Mouse (Mus musculus): ENCODE results near the gene Bcr. TPM values are rescaled to one million over a fixed set of nuclear protein-coding genes. Genes with fewer than 3 reads are reported as not detected.

Bcr gene
- polyA plus RNA-seq, 1 experiment from 2014 or later: 11.1 TPM

DNA sequence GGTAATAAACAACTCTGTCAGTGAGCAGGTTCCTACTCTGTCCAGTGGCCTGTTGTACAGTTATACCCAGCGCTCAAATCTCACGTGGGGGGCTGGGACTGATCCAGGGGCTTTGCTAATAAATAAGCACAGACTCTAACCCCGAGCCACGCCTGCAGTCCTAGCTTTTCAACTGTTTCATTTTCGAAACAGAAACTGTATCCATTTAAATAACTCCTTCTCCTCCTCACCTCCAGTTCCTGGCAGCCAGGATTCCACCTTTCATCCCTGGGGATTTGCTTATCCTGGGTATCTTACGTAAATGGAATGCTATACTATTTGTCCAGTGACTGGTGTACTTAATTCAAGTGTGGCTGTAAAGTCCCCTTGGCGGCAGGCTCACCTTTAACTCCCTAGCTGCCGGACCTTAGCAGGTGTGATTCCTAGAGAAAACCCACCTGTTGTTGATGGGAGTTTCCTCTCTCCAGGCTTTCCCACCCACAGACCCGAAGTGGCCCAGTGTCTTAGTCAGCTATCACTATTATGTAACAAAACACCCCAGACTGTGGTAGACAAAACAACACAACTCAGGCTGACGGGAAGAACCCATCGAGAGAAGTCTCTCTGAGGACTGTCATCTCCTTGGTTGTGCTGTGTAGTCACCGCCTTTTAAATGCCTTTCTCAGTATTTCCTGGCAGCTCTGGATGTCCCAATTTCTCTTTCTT lies 8.4 kb downstream of the Bcr start:
- DNase-seq (ENCODE audit: low spot score) (no peak), ATAC-seq (ENCODE audit: insufficient read depth, low FRiP score, low TSS enrichment) (no peak)
- Histone ChIP-seq H3K27ac (ENCODE audit: low read depth, low read length) (no peak overlapping the region), H3K4me1 (ENCODE audit: control insufficient read depth, insufficient read depth, low read length) (peaks cover 6% of the 10 kb centered on the region; the same call in 1 of the 2 replicates), H3K4me2 (ENCODE audit: low read depth) (no peak overlapping the region), H3K9ac (ENCODE audit: low read length) (no peak overlapping the region), H3K9me3 (ENCODE audit: control insufficient read depth, low read length) (no peaks in the 10 kb centered on the region), H3K36me3 (ENCODE audit: control insufficient read depth, insufficient read depth, low read length) (no peaks in the 10 kb centered on the region), H3K4me3 (ENCODE audit: low read depth, low read length) (no peak overlapping the region), H3K27me3 (ENCODE audit: control insufficient read depth, insufficient read depth, low read length) (no peaks in the 10 kb centered on the region)
- WGBS: 61% methylated on average over 12 of the region's 12 CpGs

GRCm38 (mm10) chr10:75070281-75070976 lies 10.0 kb downstream of the Bcr start:
- no peak overlapping the region for H3K4me3 ChIP-seq (ENCODE audit: low read depth, low read length)
- no peak overlapping the region for H3K4me2 ChIP-seq (ENCODE audit: low read depth)
- WGBS: 58% methylated on average over 11 of the region's 11 CpGs
- H3K27me3 ChIP-seq (ENCODE audit: control insufficient read depth, insufficient read depth, low read length): no peaks in the 10 kb centered on the region
- no peak overlapping the region for H3K27ac ChIP-seq (ENCODE audit: low read depth, low read length)
- no peak for ATAC-seq (ENCODE audit: insufficient read depth, low FRiP score, low TSS enrichment)
- DNase-seq (ENCODE audit: low spot score): no peak
- 0 out of 2 replicates have a peak, but pooled peaks cover 4% of the 10 kb centered on the region for H3K4me1 ChIP-seq (ENCODE audit: control insufficient read depth, insufficient read depth, low read length)
- no peak overlapping the region for H3K9ac ChIP-seq (ENCODE audit: low read length)
- no peaks in the 10 kb centered on the region for H3K9me3 ChIP-seq (ENCODE audit: control insufficient read depth, low read length)
- no peaks in the 10 kb centered on the region for H3K36me3 ChIP-seq (ENCODE audit: control insufficient read depth, insufficient read depth, low read length)

GRCm38 (mm10) chr10:75075665-75076064 lies 15.3 kb downstream of the Bcr start:
- WGBS: 74% methylated on average over 5 of the region's 5 CpGs
- H3K27ac ChIP-seq (ENCODE audit: low read depth, low read length): no peak overlapping the region
- no peaks in the 10 kb centered on the region for H3K9me3 ChIP-seq (ENCODE audit: control insufficient read depth, low read length)
- DNase-seq (ENCODE audit: low spot score) (no peak), ATAC-seq (ENCODE audit: insufficient read depth, low FRiP score, low TSS enrichment) (no peak)
- H3K4me3 ChIP-seq (ENCODE audit: low read depth, low read length): no peak overlapping the region
- H3K9ac ChIP-seq (ENCODE audit: low read length): no peak overlapping the region
- no peak overlapping the region for H3K4me2 ChIP-seq (ENCODE audit: low read depth)
- H3K4me1 ChIP-seq (ENCODE audit: control insufficient read depth, insufficient read depth, low read length): 0 out of 2 replicates have a peak, but pooled peaks cover 8% of the 10 kb centered on the region
- no peaks in the 10 kb centered on the region for H3K27me3 ChIP-seq (ENCODE audit: control insufficient read depth, insufficient read depth, low read length)
- H3K36me3 ChIP-seq (ENCODE audit: control insufficient read depth, insufficient read depth, low read length): no peaks in the 10 kb centered on the region

DNA sequence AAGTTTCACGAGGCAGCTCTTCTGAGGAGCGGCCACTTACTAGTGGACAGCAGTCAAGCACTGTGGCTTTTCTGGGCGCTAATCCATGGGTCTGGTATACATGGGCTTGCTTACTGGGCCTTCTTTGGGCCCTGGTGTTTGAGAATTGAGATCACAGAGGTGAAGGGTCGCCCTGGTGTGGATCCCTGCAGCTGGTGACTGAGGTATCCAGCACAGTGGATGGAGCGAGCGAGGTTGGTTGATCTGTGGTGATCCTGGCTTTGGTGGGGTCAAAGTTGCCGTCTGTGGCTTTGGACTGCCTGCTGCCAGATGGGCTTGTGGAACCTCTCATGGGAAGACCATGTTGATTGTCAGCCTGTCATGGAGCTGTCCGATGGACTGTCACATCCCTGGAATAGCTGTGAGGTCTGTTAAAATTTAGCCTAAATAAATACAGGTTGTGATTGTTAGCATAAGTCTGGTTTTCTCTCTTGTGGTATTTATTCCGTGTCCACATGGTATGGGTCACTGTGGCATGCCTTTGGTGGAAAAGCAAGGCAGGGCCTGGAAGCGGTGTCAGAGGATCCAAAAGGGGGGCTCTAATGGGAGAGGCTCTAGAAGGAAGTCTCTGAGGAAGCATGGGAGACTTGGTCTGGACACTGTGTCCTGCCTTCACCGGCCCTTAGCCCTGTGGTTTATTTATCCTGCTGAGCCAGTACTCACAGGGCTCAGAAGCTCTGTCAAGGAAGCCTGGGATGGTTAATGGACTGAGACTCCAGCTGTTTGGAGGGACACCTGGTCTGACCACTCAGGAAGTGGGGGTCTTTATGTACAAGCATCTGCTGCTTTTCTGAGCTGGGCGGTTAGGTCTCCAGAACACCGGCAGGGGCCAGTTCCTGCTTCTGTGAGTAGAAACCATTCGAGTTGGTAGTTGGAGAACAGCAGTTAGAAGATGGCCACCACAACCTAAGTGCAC lies 18.1 kb downstream of the Bcr start:
- no peak for ATAC-seq (ENCODE audit: insufficient read depth, low FRiP score, low TSS enrichment)
- H3K9me3 ChIP-seq (ENCODE audit: control insufficient read depth, low read length): no peaks in the 10 kb centered on the region
- no peaks in the 10 kb centered on the region for H3K36me3 ChIP-seq (ENCODE audit: control insufficient read depth, insufficient read depth, low read length)
- 78% methylated on average over 14 of the region's 14 CpGs for WGBS
- H3K4me2 ChIP-seq (ENCODE audit: low read depth): no peak overlapping the region
- H3K4me1 ChIP-seq (ENCODE audit: control insufficient read depth, insufficient read depth, low read length): 0 out of 2 replicates have a peak, but pooled peaks cover 6% of the 10 kb centered on the region
- no peak for DNase-seq (ENCODE audit: low spot score)
- no peaks in the 10 kb centered on the region for H3K27me3 ChIP-seq (ENCODE audit: control insufficient read depth, insufficient read depth, low read length)
- H3K9ac ChIP-seq (ENCODE audit: low read length): no peak overlapping the region
- H3K27ac ChIP-seq (ENCODE audit: low read depth, low read length): no peak overlapping the region
- H3K4me3 ChIP-seq (ENCODE audit: low read depth, low read length): no peak overlapping the region

GRCm38 (mm10) chr10:75085330-75085729 lies 24.9 kb downstream of the Bcr start:
- no peak overlapping the region for H3K4me3 ChIP-seq (ENCODE audit: low read depth, low read length)
- H3K4me2 ChIP-seq (ENCODE audit: low read depth): no peak overlapping the region
- H3K9ac ChIP-seq (ENCODE audit: low read length): no peak overlapping the region
- no peak overlapping the region for H3K27ac ChIP-seq (ENCODE audit: low read depth, low read length)
- no peaks in the 10 kb centered on the region for H3K9me3 ChIP-seq (ENCODE audit: control insufficient read depth, low read length)
- no peaks in the 10 kb centered on the region for H3K4me1 ChIP-seq (ENCODE audit: control insufficient read depth, insufficient read depth, low read length)
- DNase-seq (ENCODE audit: low spot score): no peak
- no peaks in the 10 kb centered on the region for H3K36me3 ChIP-seq (ENCODE audit: control insufficient read depth, insufficient read depth, low read length)
- no peak for ATAC-seq (ENCODE audit: insufficient read depth, low FRiP score, low TSS enrichment)
- H3K27me3 ChIP-seq (ENCODE audit: control insufficient read depth, insufficient read depth, low read length): no peaks in the 10 kb centered on the region
- WGBS: 83% methylated on average over 1 of the region's 1 CpGs

DNA sequence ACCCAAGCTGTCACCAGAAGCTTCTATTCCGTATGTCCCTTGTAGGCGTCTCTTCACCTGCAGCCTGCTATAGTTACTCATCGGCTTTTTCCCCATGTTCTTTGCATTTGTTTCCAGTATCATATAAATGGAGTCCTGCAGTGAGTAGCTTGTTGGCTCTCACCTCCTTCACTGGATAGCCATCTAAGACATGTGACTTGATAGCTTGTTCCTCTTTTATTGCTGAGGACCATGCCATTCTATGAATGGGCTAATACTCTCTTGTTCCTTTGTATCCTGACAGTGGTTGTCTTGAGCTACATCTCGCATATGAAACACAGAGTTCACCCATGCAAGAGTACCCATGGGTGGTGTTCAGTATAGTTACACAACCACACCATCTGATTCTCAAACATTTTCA lies 28.1 kb downstream of the Bcr start:
- Histone ChIP-seq H3K4me1 (ENCODE audit: control insufficient read depth, insufficient read depth, low read length) (peaks cover 3% of the 10 kb centered on the region; the same call in 1 of the 2 replicates), H3K9ac (ENCODE audit: low read length) (no peak overlapping the region), H3K36me3 (ENCODE audit: control insufficient read depth, insufficient read depth, low read length) (no peaks in the 10 kb centered on the region), H3K9me3 (ENCODE audit: control insufficient read depth, low read length) (no peaks in the 10 kb centered on the region), H3K4me2 (ENCODE audit: low read depth) (no peak overlapping the region), H3K27me3 (ENCODE audit: control insufficient read depth, insufficient read depth, low read length) (no peaks in the 10 kb centered on the region), H3K27ac (ENCODE audit: low read depth, low read length) (no peak overlapping the region), H3K4me3 (ENCODE audit: low read depth, low read length) (no peak overlapping the region)
- DNase-seq (ENCODE audit: low spot score) (no peak), ATAC-seq (ENCODE audit: insufficient read depth, low FRiP score, low TSS enrichment) (no peak)
- WGBS: 94% methylated on average over 4 of the region's 4 CpGs

DNA sequence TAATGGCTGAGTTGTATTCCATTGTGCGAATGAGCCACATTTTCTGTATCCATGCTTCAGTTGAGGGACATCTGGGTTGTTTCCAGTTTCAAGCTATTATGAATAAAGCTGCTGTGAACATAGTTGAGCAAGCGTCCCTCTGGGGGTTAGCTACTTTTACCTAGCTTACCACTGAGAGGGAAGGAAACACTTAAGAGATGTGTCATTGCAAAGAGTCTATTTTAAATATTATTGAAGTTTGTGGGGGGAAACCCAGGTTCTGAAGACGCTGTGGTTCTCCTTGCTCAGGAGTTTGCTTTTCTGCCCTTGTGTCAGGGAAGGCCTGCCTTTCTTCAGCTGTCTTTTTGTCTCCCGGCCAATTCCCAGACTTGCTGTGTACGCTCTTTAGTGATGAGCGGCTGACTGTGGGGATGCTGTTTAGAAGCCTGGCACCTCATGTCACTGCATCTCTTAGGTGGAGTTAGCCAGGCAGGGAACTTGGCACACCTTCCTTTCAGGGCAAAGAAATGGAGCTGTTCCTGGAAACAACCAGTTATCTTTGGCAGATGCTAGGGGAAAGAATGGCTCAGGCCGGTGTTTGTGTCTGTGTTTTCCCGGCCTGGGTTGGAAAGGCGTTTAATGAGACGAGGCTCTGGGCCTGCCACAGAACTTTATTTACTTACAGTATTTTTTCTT lies 31.2 kb downstream of the Bcr start:
- whole genome bisulfite sequencing: 86% methylated on average over 10 of the region's 10 CpGs
- Histone ChIP-seq H3K4me3 (ENCODE audit: low read depth, low read length) (no peak overlapping the region), H3K4me1 (ENCODE audit: control insufficient read depth, insufficient read depth, low read length) (peaks cover 6% of the 10 kb centered on the region), H3K9me3 (ENCODE audit: control insufficient read depth, low read length) (no peaks in the 10 kb centered on the region), H3K36me3 (ENCODE audit: control insufficient read depth, insufficient read depth, low read length) (no peaks in the 10 kb centered on the region), H3K9ac (ENCODE audit: low read length) (no peak overlapping the region), H3K4me2 (ENCODE audit: low read depth) (no peak overlapping the region), H3K27me3 (ENCODE audit: control insufficient read depth, insufficient read depth, low read length) (no peaks in the 10 kb centered on the region), H3K27ac (ENCODE audit: low read depth, low read length) (no peak overlapping the region)
- ATAC-seq (ENCODE audit: insufficient read depth, low FRiP score, low TSS enrichment): no peak
- no peak for DNase-seq (ENCODE audit: low spot score)

Measured in neural tube, embryonic 11.5 days (tissue).